Comparison of ENCODE assay signal across 35 mouse cellular contexts in the genomic region with DNA sequence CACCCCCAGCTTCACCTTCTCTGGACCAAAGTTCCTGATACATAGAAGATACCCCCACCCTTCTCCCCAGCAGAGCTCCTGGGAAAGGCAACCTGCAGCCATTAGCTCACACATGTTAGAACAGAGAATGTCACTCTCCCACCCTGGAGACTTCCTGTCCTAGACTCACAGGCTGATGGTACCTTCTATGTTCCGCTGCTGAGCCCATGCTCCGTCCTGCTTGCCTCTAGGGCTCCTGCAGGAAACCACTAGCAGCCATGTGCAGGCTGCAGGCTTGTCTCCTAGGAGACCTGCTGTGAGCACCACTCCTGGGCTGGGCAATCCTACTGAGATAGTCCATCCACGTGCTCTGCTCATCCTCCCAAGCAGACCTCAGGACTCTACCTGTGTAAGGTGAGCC. TPM values are rescaled to one million over a fixed set of nuclear protein-coding genes. Genes with fewer than 3 reads are reported as not detected.
DNase-seq lines count a peak whose midpoint lies in the region; ATAC-seq and TF ChIP-seq lines count a peak whose summit lies in the region.
"Had no signal": no experiment of that assay in that cellular context is flagged by ENCODE, and none has a peak within 500 bp of the region (broad histone marks: within the 10 kb centered on the region; RNA-seq: fewer than 3 reads in every experiment).

No protein-coding gene starts in this region.

- no peaks in the 10 kb centered on the region for H3K27me3 ChIP-seq in heart, embryonic 12.5 days (replicated peaks)
- no peaks in the 10 kb centered on the region for H3K27me3 ChIP-seq in heart, embryonic 11.5 days (ENCODE audit: control insufficient read depth, insufficient read depth, low read length)
- H3K27me3 ChIP-seq in heart, embryonic 15.5 days = no peaks in the 10 kb centered on the region
- no peaks in the 10 kb centered on the region for H3K27me3 ChIP-seq in myocyte (ENCODE audit: control insufficient read depth, insufficient read depth, insufficient read length)
- no peaks in the 10 kb centered on the region for H3K27me3 ChIP-seq in forebrain, embryonic 15.5 days
- H3K27me3 ChIP-seq: embryonic facial prominence, embryonic 15.5 days; Patski had no signal

- intact Hi-C loops in heart, postnatal 25 days (cut with DNase I) = no loop called here

- DNase-seq in heart, adult 11 months = peak; percentile 89
- no peak for DNase-seq in heart, postnatal 25 days (ENCODE audit: low spot score)
- DNase-seq in heart, adult 9 months (ENCODE audit: low spot score in 2 of 2) = no peak
- DNase-seq: adrenal gland, postnatal 10 days; adrenal gland, postnatal 36 days; B cell, adult 2 months; cerebellum, adult 11 months; cerebellum, adult 2 months; cerebellum, adult 9-11 months; cerebellum, postnatal 25 days; gastrocnemius, postnatal 10 days; kidney, adult 18-20 months; kidney, adult 9 months had no signal

- H3K4me2 ChIP-seq in heart, embryonic 12.5 days = peak overlapping the region; percentile 75; the same call in 1 of the 2 replicates
- no peak overlapping the region for H3K4me2 ChIP-seq in heart, embryonic 11.5 days
- 0 out of 2 replicates have a peak overlapping the region, but pooled peaks have one; percentile 76 for H3K4me2 ChIP-seq in heart, embryonic 15.5 days
- peak overlapping the region; percentile 50 for H3K4me2 ChIP-seq in myocyte (ENCODE audit: low read depth)
- no peak overlapping the region for H3K4me2 ChIP-seq in forebrain, embryonic 15.5 days (replicated peaks)
- H3K4me2 ChIP-seq: embryonic facial prominence, embryonic 12.5 days; embryonic facial prominence, embryonic 15.5 days; hindbrain, embryonic 14.5 days had no signal

- H3ac ChIP-seq in myocyte (ENCODE audit: control insufficient read depth, insufficient read length) = no peak overlapping the region

- H3K27ac ChIP-seq in heart, embryonic 12.5 days (ENCODE audit: poor library complexity, severe bottlenecking) = 0 out of 2 replicates have a peak overlapping the region, but pooled peaks have one; percentile 9
- H3K27ac ChIP-seq in heart, embryonic 11.5 days (ENCODE audit: low read depth, low read length) = no peak overlapping the region
- H3K27ac ChIP-seq in heart, embryonic 15.5 days = peak overlapping the region; percentile 92
- no peak overlapping the region for H3K27ac ChIP-seq in forebrain, embryonic 15.5 days (replicated peaks)
- H3K27ac ChIP-seq: embryonic facial prominence, embryonic 12.5 days; embryonic facial prominence, embryonic 15.5 days; hindbrain, embryonic 14.5 days; hindbrain, postnatal 0 days had no signal

- H3K9me3 ChIP-seq in heart, embryonic 12.5 days (replicated peaks) = no peaks in the 10 kb centered on the region
- no peaks in the 10 kb centered on the region for H3K9me3 ChIP-seq in heart, embryonic 11.5 days (replicated peaks; ENCODE audit: control insufficient read depth, low read length)
- no peaks in the 10 kb centered on the region for H3K9me3 ChIP-seq in heart, embryonic 15.5 days (replicated peaks)
- H3K9me3 ChIP-seq in forebrain, embryonic 15.5 days = no peaks in the 10 kb centered on the region
- H3K9me3 ChIP-seq: embryonic facial prominence, embryonic 12.5 days; embryonic facial prominence, embryonic 15.5 days had no signal

- 65% methylated on average over 3 of the region's 3 CpGs for WGBS in heart, embryonic 12.5 days
- WGBS in heart, embryonic 11.5 days (ENCODE audit: insufficient replicate concordance) = 70% methylated on average over 3 of the region's 3 CpGs
- 59% methylated on average over 3 of the region's 3 CpGs for WGBS in heart, embryonic 15.5 days
- 81% methylated on average over 3 of the region's 3 CpGs for WGBS in forebrain, embryonic 15.5 days

- H3K4me3 ChIP-seq in heart, embryonic 12.5 days = no peak overlapping the region
- no peak overlapping the region for H3K4me3 ChIP-seq in heart, embryonic 11.5 days (ENCODE audit: low read depth, low read length)
- no peak overlapping the region for H3K4me3 ChIP-seq in heart, embryonic 15.5 days
- H3K4me3 ChIP-seq in myocyte = no peak overlapping the region
- H3K4me3 ChIP-seq in forebrain, embryonic 15.5 days = no peak overlapping the region
- H3K4me3 ChIP-seq: embryonic facial prominence, embryonic 12.5 days; embryonic facial prominence, embryonic 15.5 days had no signal

- ATAC-seq in heart, embryonic 12.5 days (ENCODE audit: insufficient number of reproducible peaks, low FRiP score) = no peak
- no peak for ATAC-seq in heart, embryonic 11.5 days (replicated peaks; ENCODE audit: insufficient number of reproducible peaks, low FRiP score, low TSS enrichment)
- ATAC-seq in heart, embryonic 15.5 days (replicated peaks; ENCODE audit: insufficient number of reproducible peaks, insufficient read depth, low FRiP score, low read depth) = no peak
- ATAC-seq in forebrain, embryonic 15.5 days (replicated peaks) = no peak
- ATAC-seq: forebrain, embryonic 14.5 days; hindbrain, postnatal 0 days; inflammation-experienced regulatory T-cells, adult 6 months; intestine, embryonic 16.5 days; Patski had no signal

- H3K4me1 ChIP-seq in heart, embryonic 12.5 days (replicated peaks) = peaks cover 65% of the 10 kb centered on the region
- H3K4me1 ChIP-seq in heart, embryonic 11.5 days (ENCODE audit: control insufficient read depth, insufficient read depth, low read length) = peaks cover 38% of the 10 kb centered on the region
- H3K4me1 ChIP-seq in heart, embryonic 15.5 days (replicated peaks) = peaks cover 62% of the 10 kb centered on the region
- peaks cover 16% of the 10 kb centered on the region for H3K4me1 ChIP-seq in forebrain, embryonic 15.5 days

- TF ChIP-seq POLR2A in myocyte (IDR thresholded peaks at IDR 0.05; ENCODE audit: insufficient read length, low read depth) = no peak

- no peaks in the 10 kb centered on the region for H3K36me3 ChIP-seq in heart, embryonic 12.5 days
- no peaks in the 10 kb centered on the region for H3K36me3 ChIP-seq in heart, embryonic 11.5 days (ENCODE audit: control insufficient read depth, insufficient read depth, low read length)
- no peaks in the 10 kb centered on the region for H3K36me3 ChIP-seq in heart, embryonic 15.5 days
- H3K36me3 ChIP-seq in myocyte (ENCODE audit: control insufficient read depth, insufficient read depth) = no peaks in the 10 kb centered on the region
- no peaks in the 10 kb centered on the region for H3K36me3 ChIP-seq in forebrain, embryonic 15.5 days
- H3K36me3 ChIP-seq: embryonic facial prominence, embryonic 12.5 days; embryonic facial prominence, embryonic 15.5 days; G1E had no signal

- peaks cover 82% of the 10 kb centered on the region for H3K79me2 ChIP-seq in myocyte (ENCODE audit: control insufficient read depth, insufficient read depth)

- H3K9ac ChIP-seq in heart, embryonic 12.5 days = no peak overlapping the region
- no peak overlapping the region for H3K9ac ChIP-seq in heart, embryonic 11.5 days (ENCODE audit: low read depth, low read length)
- H3K9ac ChIP-seq in heart, embryonic 15.5 days = no peak overlapping the region
- no peak overlapping the region for H3K9ac ChIP-seq in forebrain, embryonic 15.5 days (replicated peaks)
- H3K9ac ChIP-seq: embryonic facial prominence, embryonic 12.5 days; embryonic facial prominence, embryonic 15.5 days; hindbrain, embryonic 14.5 days had no signal

TF ChIP-seq in myocyte, 11 proteins besides CTCF, POLR2A, EP300 and RAD21:
- TF ChIP-seq TCF12 (IDR thresholded peaks at IDR 0.05; ENCODE audit: insufficient read depth, poor library complexity, severe bottlenecking) (no peak), REST (IDR thresholded peaks at IDR 0.05; ENCODE audit: insufficient read depth, insufficient read length) (no peak), E2F4 (IDR thresholded peaks at IDR 0.05; ENCODE audit: insufficient read depth) (no peak), MAX (IDR thresholded peaks at IDR 0.05; ENCODE audit: low read depth) (no peak)
TF ChIP-seq in myocyte: peak in this region for 0.

RNA-seq across cellular contexts. Expression of gene Lrrfip1, which starts 4.1 kb away (rescaled TPM):
- 10 to 100 TPM; 81.3 to 98.0 TPM for total RNA-seq in heart, postnatal 25 days (2021)
- 151 and 161 TPM in 2 replicates for polyA plus RNA-seq in heart, embryonic 12.5 days (2016; fragmentation: Nextera tagmentation; extraction: Ambion mirVana)
- 115 and 138 TPM in 2 replicates for polyA plus RNA-seq in heart, embryonic 11.5 days (2014; fragmentation: Nextera tagmentation; extraction: Ambion mirVana)
- 136 and 149 TPM in 2 replicates for polyA plus RNA-seq in heart, embryonic 15.5 days (2015; fragmentation: Nextera tagmentation; extraction: Ambion mirVana)
- polyA plus RNA-seq in myocyte (2012; fragmentation: generic; extraction: Trizol) = 83.3 TPM
- 37.5 and 38.3 TPM in 2 replicates for polyA plus RNA-seq in forebrain, embryonic 15.5 days (2015; fragmentation: Nextera tagmentation; extraction: Ambion mirVana)
- polyA plus RNA-seq: G1E had no signal

RNA-seq across cellular contexts. Expression of gene Rab17, which starts 33.2 kb away (rescaled TPM):
- total RNA-seq in heart, postnatal 25 days (2021) = 1 to 10 TPM; 2.1 to 3.2 TPM
- 0.64 and 1.3 TPM in 2 replicates for polyA plus RNA-seq in heart, embryonic 12.5 days (2016; fragmentation: Nextera tagmentation; extraction: Ambion mirVana)
- 0.63 TPM in 1 of 2 replicates, not detected in the other for polyA plus RNA-seq in heart, embryonic 11.5 days (2014; fragmentation: Nextera tagmentation; extraction: Ambion mirVana)
- polyA plus RNA-seq in heart, embryonic 15.5 days (2015; fragmentation: Nextera tagmentation; extraction: Ambion mirVana) = 2.9 and 3.0 TPM in 2 replicates
- not detected for polyA plus RNA-seq in myocyte (2012; fragmentation: generic; extraction: Trizol)
- 0.18 and 0.20 TPM in 2 replicates for polyA plus RNA-seq in forebrain, embryonic 15.5 days (2015; fragmentation: Nextera tagmentation; extraction: Ambion mirVana)
- total RNA-seq: adrenal gland, adult 18-20 months; adrenal gland, postnatal 36 days; gastrocnemius, postnatal 10 days; hindbrain, postnatal 0 days had no signal
- polyA plus RNA-seq: cerebellum, adult 2 months; forebrain, embryonic 11.5 days; G1E; hindbrain, embryonic 11.5 days; hindbrain, embryonic 14.5 days; hindbrain, postnatal 0 days; inflammation-experienced regulatory T-cells, adult 6 months had no signal

RNA-seq across cellular contexts. Expression of gene Prlh, which starts 49.7 kb away (rescaled TPM):
- not detected for total RNA-seq in heart, postnatal 25 days (2021)
- not detected in 2 replicates for polyA plus RNA-seq in heart, embryonic 12.5 days (2016; fragmentation: Nextera tagmentation; extraction: Ambion mirVana)
- polyA plus RNA-seq in heart, embryonic 11.5 days (2014; fragmentation: Nextera tagmentation; extraction: Ambion mirVana) = not detected in 2 replicates
- polyA plus RNA-seq in heart, embryonic 15.5 days (2015; fragmentation: Nextera tagmentation; extraction: Ambion mirVana) = not detected in 2 replicates
- not detected for polyA plus RNA-seq in myocyte (2012; fragmentation: generic; extraction: Trizol)
- not detected in 2 replicates for polyA plus RNA-seq in forebrain, embryonic 15.5 days (2015; fragmentation: Nextera tagmentation; extraction: Ambion mirVana)
- total RNA-seq: adrenal gland, adult 18-20 months; adrenal gland, postnatal 10 days; adrenal gland, postnatal 36 days; CH12.LX; common myeloid progenitor, adult 5-6 weeks; G1E; gastrocnemius, postnatal 10 days; gastrocnemius, postnatal 4 days; heart, postnatal 36 days; hindbrain, postnatal 0 days had no signal
- polyA plus RNA-seq: embryonic facial prominence, embryonic 12.5 days; embryonic facial prominence, embryonic 15.5 days; forebrain, embryonic 11.5 days; forebrain, embryonic 14.5 days; G1E; hindbrain, embryonic 11.5 days; hindbrain, embryonic 14.5 days; inflammation-experienced regulatory T-cells, adult 6 months; intestine, embryonic 16.5 days; kidney, embryonic 16.5 days; Patski had no signal

Comparison
In these comparisons a context has a peak if more than half of its experiments do, and no peak if none do; other contexts are left out.
1. H3K27ac ChIP-seq: peak in heart, embryonic 12.5 days (single experiment) and heart, embryonic 15.5 days (single experiment); none in heart, embryonic 11.5 days (single experiment) and forebrain, embryonic 15.5 days (single experiment).
2. H3K4me2 ChIP-seq: peak in heart, embryonic 12.5 days (single experiment), heart, embryonic 15.5 days (single experiment) and myocyte (single experiment); none in heart, embryonic 11.5 days (single experiment) and forebrain, embryonic 15.5 days (single experiment).